ENCODE assay signal across 8 mouse cellular contexts in the genomic region with DNA sequence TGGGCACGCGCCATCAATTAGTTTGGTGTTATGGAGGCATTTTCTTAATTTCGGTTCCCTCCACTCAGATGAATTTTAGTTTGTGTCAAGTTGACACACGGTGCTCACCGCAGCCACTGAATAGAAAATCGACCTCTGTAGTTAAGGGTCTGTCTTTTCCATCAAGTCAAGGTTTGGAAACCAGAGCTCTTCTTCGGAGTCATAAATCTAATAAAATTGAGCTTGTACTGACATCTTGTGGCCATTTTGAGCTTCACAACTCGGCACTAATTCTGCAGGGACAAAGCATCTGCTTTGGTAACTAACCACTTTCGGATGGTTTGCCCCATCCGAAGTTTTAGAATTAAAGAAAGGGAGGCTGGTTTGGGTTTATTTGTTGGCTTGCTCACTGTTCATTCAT.
DNase-seq lines count a peak whose midpoint lies in the region; ATAC-seq and TF ChIP-seq lines count a peak whose summit lies in the region.

No protein-coding gene starts in this region.

- ATAC-seq in hindbrain, embryonic 12.5 days (ENCODE audit: low FRiP score) = peak; percentile 46; the same call in 1 of the 2 replicates
- ATAC-seq in midbrain, embryonic 15.5 days (replicated peaks) = peak; percentile 89

- no peaks in the 10 kb centered on the region for H3K36me3 ChIP-seq in hindbrain, embryonic 12.5 days
- H3K36me3 ChIP-seq in midbrain, embryonic 15.5 days (replicated peaks) = no peaks in the 10 kb centered on the region

- no peak for DNase-seq in gastrocnemius, adult 2 months
- DNase-seq in gastrocnemius, postnatal 4 days (ENCODE audit: low spot score in 2 of 2) = no peak
- peak; percentile 84 for DNase-seq in 3T3-L1 (ENCODE audit: low read depth, low spot score)
- peak; percentile 37 for DNase-seq in brain, embryonic 18.5 days (ENCODE audit: low read depth, low spot score)
- no peak for DNase-seq in thymus, adult 18-20 months
- no peak for DNase-seq in adrenal gland, postnatal 4 days (ENCODE audit: low spot score in 2 of 2)

- TF ChIP-seq CTCF in gastrocnemius, adult 2 months (IDR thresholded peaks at IDR 0.05) = peak; percentile 37

- H3K9ac ChIP-seq in hindbrain, embryonic 12.5 days = no peak overlapping the region
- no peak overlapping the region for H3K9ac ChIP-seq in midbrain, embryonic 15.5 days

- intact Hi-C loops in gastrocnemius, adult 2 months (cut with DNase I) = no loop called here

- no peak overlapping the region for H3K4me2 ChIP-seq in hindbrain, embryonic 12.5 days (replicated peaks)
- H3K4me2 ChIP-seq in midbrain, embryonic 15.5 days = no peak overlapping the region

- no peaks in the 10 kb centered on the region for H3K4me1 ChIP-seq in hindbrain, embryonic 12.5 days
- H3K4me1 ChIP-seq in midbrain, embryonic 15.5 days = no peaks in the 10 kb centered on the region

- H3K9me3 ChIP-seq in hindbrain, embryonic 12.5 days (replicated peaks) = no peaks in the 10 kb centered on the region
- H3K9me3 ChIP-seq in midbrain, embryonic 15.5 days = no peaks in the 10 kb centered on the region

- no peak overlapping the region for H3K27ac ChIP-seq in gastrocnemius, adult 2 months
- H3K27ac ChIP-seq in hindbrain, embryonic 12.5 days = no peak overlapping the region
- no peak overlapping the region for H3K27ac ChIP-seq in midbrain, embryonic 15.5 days

- H3K4me3 ChIP-seq in gastrocnemius, adult 2 months = no peak overlapping the region
- H3K4me3 ChIP-seq in hindbrain, embryonic 12.5 days = no peak overlapping the region
- no peak overlapping the region for H3K4me3 ChIP-seq in midbrain, embryonic 15.5 days

- no peaks in the 10 kb centered on the region for H3K27me3 ChIP-seq in hindbrain, embryonic 12.5 days
- H3K27me3 ChIP-seq in midbrain, embryonic 15.5 days (replicated peaks) = no peaks in the 10 kb centered on the region

- 48% methylated on average over 10 of the region's 10 CpGs for WGBS in hindbrain, embryonic 12.5 days
- 47% methylated on average over 10 of the region's 10 CpGs for WGBS in midbrain, embryonic 15.5 days

Comparison
In these comparisons a context has a peak if more than half of its experiments do, and no peak if none do; other contexts are left out.
1. DNase-seq: peak in 3T3-L1 (single experiment) and brain, embryonic 18.5 days (single experiment); none in gastrocnemius, adult 2 months (single experiment), gastrocnemius, postnatal 4 days (0 of 2), thymus, adult 18-20 months (0 of 2) and adrenal gland, postnatal 4 days (0 of 2).